Mouse (Mus musculus) lung, adult 2 months (tissue): ENCODE results near the gene Robo4.

Experiments used
- CTCF ChIP-seq: fragments of 200-500 bp; IDR thresholded peaks from 2 replicates; pipeline ENCODE4 v1.5.1; 2011; ENCODE audit warnings: mild to moderate bottlenecking, low read length, control low read depth; ENCODE audit not compliant: insufficient read depth
- POLR2A ChIP-seq: fragments of 200-500 bp; IDR thresholded peaks from 2 replicates; pipeline ENCODE4 v1.6.1; 2011; ENCODE audit warnings: low read depth, mild to moderate bottlenecking, control low read depth, low read length, borderline replicate concordance; ENCODE audit errors: extremely low read depth

DNA sequence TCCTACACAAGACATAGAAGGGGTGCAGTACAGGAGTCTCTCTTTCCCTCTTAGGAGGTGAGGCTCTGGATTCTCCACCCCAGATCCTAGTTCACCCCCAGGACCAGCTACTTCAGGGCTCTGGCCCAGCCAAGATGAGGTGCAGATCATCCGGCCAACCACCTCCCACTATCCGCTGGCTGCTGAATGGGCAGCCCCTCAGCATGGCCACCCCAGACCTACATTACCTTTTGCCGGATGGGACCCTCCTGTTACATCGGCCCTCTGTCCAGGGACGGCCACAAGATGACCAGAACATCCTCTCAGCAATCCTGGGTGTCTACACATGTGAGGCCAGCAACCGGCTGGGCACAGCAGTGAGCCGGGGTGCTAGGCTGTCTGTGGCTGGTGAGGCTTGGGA is 804 bp downstream of the Robo4 start:
- TF ChIP-seq CTCF (no peak), POLR2A (0 out of 2 replicates have a peak, but pooled peaks have one; percentile 26)
